Mouse (Mus musculus) midbrain, embryonic 16.5 days (tissue): ENCODE data around the gene C3. TPM values are rescaled to one million over a fixed set of nuclear protein-coding genes. Genes with fewer than 3 reads are reported as not detected.

ENCODE experiments used
- ATAC-seq: fragments of 200-750 bp; cut with Nextera tagmentation; 2 replicates; pipeline ENCODE4 v1.8.0; 2017; ENCODE audit warnings: moderate TSS enrichment
- H3K27ac ChIP-seq: fragments of 300-500 bp; sonication (generic); 2 replicates; pipeline ENCODE4 v1.5.1; 2014; ENCODE audit warnings: mild to moderate bottlenecking, low read length, mixed read lengths
- H3K27me3 ChIP-seq: fragments of 300-500 bp; sonication (generic); 2 replicates; pipeline ENCODE4 v1.6.1; 2014; ENCODE audit warnings: low read depth, low read length, mixed read lengths; ENCODE audit not compliant: control insufficient read depth, insufficient read depth
- H3K36me3 ChIP-seq: fragments of 300-500 bp; sonication (generic); 2 replicates; pipeline ENCODE4 v1.6.1; 2014; ENCODE audit warnings: mild to moderate bottlenecking, low read length, moderate library complexity, mixed read lengths; ENCODE audit not compliant: control insufficient read depth, insufficient read depth
- H3K4me1 ChIP-seq: fragments of 300-500 bp; sonication (generic); 2 replicates; pipeline ENCODE4 v1.6.1; 2014; ENCODE audit warnings: mild to moderate bottlenecking, low read length, mixed read lengths; ENCODE audit not compliant: control insufficient read depth, insufficient read depth
- H3K4me2 ChIP-seq: fragments of 300-500 bp; sonication (generic); 2 replicates; pipeline ENCODE4 v1.6.1; 2014; ENCODE audit warnings: mild to moderate bottlenecking, low read length, mixed read lengths
- H3K4me3 ChIP-seq: fragments of 300-500 bp; sonication (generic); 2 replicates; pipeline ENCODE4 v1.5.1; 2014; ENCODE audit warnings: low read depth, mild to moderate bottlenecking, low read length, moderate library complexity, mixed read lengths
- H3K9ac ChIP-seq: fragments of 300-500 bp; sonication (generic); 2 replicates; pipeline ENCODE4 v1.6.1; 2014; ENCODE audit warnings: low read depth, low read length, mixed read lengths
- H3K9me3 ChIP-seq: fragments of 300-500 bp; sonication (generic); replicated peaks from 2 replicates; pipeline ENCODE4 v1.6.1; 2014; ENCODE audit warnings: mild to moderate bottlenecking, low read length, mixed read lengths; ENCODE audit not compliant: control insufficient read depth, poor library complexity, severe bottlenecking
- WGBS: fragments of 180-500 bp; shearing (Covaris S2); extraction: QIAGEN DNeasy Blood & Tissue Kit; methylation state at CpG from one replicate; pipeline ENCODE4 v1.1.7; 2014; 5-methylcytosine and 5-hydroxymethylcytosine counted together
- polyA plus RNA-seq: library from polyadenylated mRNA; unstranded; fragments of >200 nt; fragmentation: Nextera tagmentation; extraction: Ambion mirVana; gene quantifications from 2 replicates; pipeline ENCODE4 v1.2.1, GENCODE M21; 2015

Gene C3
- polyA plus RNA-seq, 1 experiment from 2014 or later, result 2.8 TPM

GRCm38 (mm10) chr17:57232200-57232599, 4.3 kb upstream of the C3 start:
- Histone ChIP-seq H3K4me3 (no peak overlapping the region), H3K9ac (no peak overlapping the region), H3K4me2 (no peak overlapping the region), H3K4me1 (no peaks in the 10 kb centered on the region), H3K9me3 (no peaks in the 10 kb centered on the region), H3K36me3 (peaks cover 5% of the 10 kb centered on the region; the same call in 1 of the 2 replicates), H3K27me3 (no peaks in the 10 kb centered on the region), H3K27ac (no peak overlapping the region)
- no peak for ATAC-seq
- WGBS, result 91% methylated on average over 1 of the region's 1 CpGs

DNA sequence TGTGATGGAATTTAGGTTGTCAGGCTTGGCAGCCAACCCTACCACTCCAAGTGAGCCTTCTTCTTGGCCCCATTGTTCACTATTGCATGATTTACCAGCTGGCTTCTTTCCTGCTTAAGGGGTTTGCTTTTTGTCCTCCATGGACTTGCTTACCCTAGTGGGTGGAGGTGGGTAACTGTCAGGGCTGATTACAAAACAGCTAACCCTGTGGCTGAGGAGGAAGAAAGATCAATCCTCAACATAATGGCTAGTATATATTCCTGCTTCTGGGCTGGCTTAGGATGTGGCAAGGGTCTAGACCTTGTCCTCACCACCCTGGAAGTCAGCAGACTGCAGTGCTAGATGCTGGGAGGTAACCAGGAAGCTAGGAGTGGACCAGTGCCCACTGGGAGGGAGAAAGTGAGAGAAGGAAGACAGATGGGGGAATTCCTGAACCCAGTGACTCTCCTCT, 3.4 kb upstream of the C3 start:
- H3K9me3 ChIP-seq, result no peaks in the 10 kb centered on the region
- H3K27me3 ChIP-seq, result no peaks in the 10 kb centered on the region
- H3K27ac ChIP-seq, result no peak overlapping the region
- no peak overlapping the region for H3K4me3 ChIP-seq
- H3K36me3 ChIP-seq, result peaks cover 2% of the 10 kb centered on the region; the same call in 1 of the 2 replicates
- H3K4me1 ChIP-seq, result no peaks in the 10 kb centered on the region
- no peak for ATAC-seq
- H3K9ac ChIP-seq, result no peak overlapping the region
- no peak overlapping the region for H3K4me2 ChIP-seq

- H3K4me3 ChIP-seq, result no peak overlapping the region
- no peak overlapping the region for H3K9ac ChIP-seq
- H3K36me3 ChIP-seq, result peaks cover 2% of the 10 kb centered on the region; the same call in 1 of the 2 replicates
- H3K4me1 ChIP-seq, result no peaks in the 10 kb centered on the region
- H3K27me3 ChIP-seq, result no peaks in the 10 kb centered on the region
- no peak overlapping the region for H3K27ac ChIP-seq
- H3K9me3 ChIP-seq, result no peaks in the 10 kb centered on the region
- ATAC-seq, result no peak
- WGBS, result 78% methylated on average over 6 of the region's 6 CpGs
- H3K4me2 ChIP-seq, result no peak overlapping the region
Observed at GRCm38 (mm10) chr17:57230728-57231125, 2.8 kb upstream of the C3 start.

GRCm38 (mm10) chr17:57229851-57230727, 2.2 kb upstream of the C3 start:
- H3K27ac ChIP-seq, result no peak overlapping the region
- no peaks in the 10 kb centered on the region; the same call in 1 of the 2 replicates for H3K36me3 ChIP-seq
- H3K9ac ChIP-seq, result no peak overlapping the region
- WGBS, result 83% methylated on average over 15 of the region's 15 CpGs
- H3K4me3 ChIP-seq, result no peak overlapping the region
- no peaks in the 10 kb centered on the region for H3K4me1 ChIP-seq
- ATAC-seq, result no peak
- H3K9me3 ChIP-seq, result no peaks in the 10 kb centered on the region
- H3K4me2 ChIP-seq, result no peak overlapping the region
- H3K27me3 ChIP-seq, result no peaks in the 10 kb centered on the region

DNA sequence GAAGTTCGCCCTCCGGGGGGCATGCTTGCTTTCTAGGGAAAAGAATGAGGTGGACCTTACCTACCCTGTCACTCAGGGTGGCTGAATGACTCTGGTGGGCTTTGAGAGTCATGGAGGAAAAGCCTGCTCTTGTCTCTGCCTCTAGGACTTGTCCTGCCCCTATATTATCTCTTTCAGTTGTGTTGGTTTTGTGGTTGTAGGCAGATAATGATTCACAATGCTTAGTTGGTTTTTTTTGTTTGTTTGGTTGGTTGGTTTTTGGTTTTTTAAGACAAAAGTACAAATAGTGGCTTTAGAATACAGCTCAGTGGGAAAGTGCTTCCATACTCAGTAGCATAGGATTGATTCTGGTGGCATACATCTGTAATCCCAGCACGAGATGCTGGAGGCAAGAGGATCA, 937 bp upstream of the C3 start:
- Histone ChIP-seq H3K9me3 (no peaks in the 10 kb centered on the region), H3K4me3 (no peak overlapping the region), H3K4me2 (no peak overlapping the region), H3K36me3 (no peaks in the 10 kb centered on the region), H3K27me3 (no peaks in the 10 kb centered on the region), H3K27ac (no peak overlapping the region), H3K9ac (no peak overlapping the region), H3K4me1 (no peaks in the 10 kb centered on the region)
- ATAC-seq, result no peak
- WGBS, result 82% methylated on average over 3 of the region's 3 CpGs

GRCm38 (mm10) chr17:57227468-57227867, 468 bp downstream of the C3 start:
- no peak overlapping the region for H3K4me2 ChIP-seq
- H3K4me1 ChIP-seq, result no peaks in the 10 kb centered on the region
- WGBS, result 95% methylated on average over 2 of the region's 2 CpGs
- no peak overlapping the region for H3K9ac ChIP-seq
- H3K27ac ChIP-seq, result no peak overlapping the region
- no peaks in the 10 kb centered on the region for H3K9me3 ChIP-seq
- no peak overlapping the region for H3K4me3 ChIP-seq
- H3K27me3 ChIP-seq, result no peaks in the 10 kb centered on the region
- ATAC-seq, result no peak
- H3K36me3 ChIP-seq, result no peaks in the 10 kb centered on the region

GRCm38 (mm10) chr17:57223313-57223712, 4.6 kb downstream of the C3 start:
- WGBS, result 80% methylated on average over 9 of the region's 9 CpGs

DNA sequence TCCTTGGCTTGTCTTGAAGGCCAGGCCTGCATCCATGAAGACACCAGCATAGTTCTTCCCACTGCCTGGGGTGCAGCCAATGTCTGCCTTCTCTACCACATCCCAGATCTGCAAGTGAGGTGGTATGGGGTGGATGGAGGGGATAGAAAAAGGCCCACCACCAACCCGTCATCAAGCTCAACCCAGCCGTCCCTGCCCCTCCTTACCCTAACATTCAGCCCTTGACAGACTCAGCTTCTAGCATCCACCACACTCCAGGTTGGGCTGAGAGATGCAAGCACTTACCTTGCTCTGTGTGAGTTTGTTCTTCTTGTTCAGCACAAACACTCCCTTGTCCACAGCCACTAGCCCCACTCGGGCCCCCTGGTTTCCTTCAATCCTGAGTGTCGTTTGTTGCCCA, 6.0 kb downstream of the C3 start:
- Histone ChIP-seq H3K9ac (no peak overlapping the region), H3K4me3 (no peak overlapping the region), H3K27me3 (no peaks in the 10 kb centered on the region), H3K27ac (no peak overlapping the region), H3K4me2 (no peak overlapping the region), H3K36me3 (no peaks in the 10 kb centered on the region), H3K9me3 (no peaks in the 10 kb centered on the region), H3K4me1 (no peaks in the 10 kb centered on the region)
- WGBS, result 83% methylated on average over 4 of the region's 4 CpGs
- ATAC-seq, result no peak

More at GRCm38 (mm10) chr17:57223313-57223712, 4.6 kb downstream of the C3 start:
- no peak overlapping the region for H3K9ac ChIP-seq
- H3K9me3 ChIP-seq, result no peaks in the 10 kb centered on the region
- H3K36me3 ChIP-seq, result no peaks in the 10 kb centered on the region
- no peaks in the 10 kb centered on the region for H3K4me1 ChIP-seq
- no peak overlapping the region for H3K4me3 ChIP-seq
- no peaks in the 10 kb centered on the region for H3K27me3 ChIP-seq
- no peak overlapping the region for H3K4me2 ChIP-seq
- ATAC-seq, result no peak
- H3K27ac ChIP-seq, result no peak overlapping the region

DNA sequence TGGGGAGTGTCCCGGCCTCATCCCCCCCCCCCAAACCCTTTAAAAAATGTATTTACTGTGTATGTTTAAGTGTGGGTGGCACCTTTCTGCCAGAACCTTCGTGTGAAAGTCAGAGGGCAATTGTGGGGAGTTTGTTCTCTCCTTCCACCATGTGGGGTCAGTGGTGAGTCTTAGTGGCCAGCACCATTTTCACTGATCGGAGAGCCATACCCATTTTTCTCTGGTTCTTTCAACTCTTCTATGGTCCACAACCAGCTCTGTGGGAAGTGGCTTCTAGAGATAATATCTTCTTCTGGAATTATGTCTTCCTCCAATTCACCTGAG, 8.1 kb downstream of the C3 start:
- 19% methylated on average over 3 of the region's 3 CpGs for WGBS
- H3K4me3 ChIP-seq, result no peak overlapping the region
- H3K9me3 ChIP-seq, result no peaks in the 10 kb centered on the region
- H3K4me2 ChIP-seq, result no peak overlapping the region
- no peaks in the 10 kb centered on the region for H3K36me3 ChIP-seq
- ATAC-seq, result no peak
- H3K4me1 ChIP-seq, result no peaks in the 10 kb centered on the region
- no peak overlapping the region for H3K9ac ChIP-seq
- no peaks in the 10 kb centered on the region for H3K27me3 ChIP-seq
- no peak overlapping the region for H3K27ac ChIP-seq
